Mouse (Mus musculus) liver, embryonic 16.5 days (tissue): Measurements from ENCODE around the gene Ccdc85c. TPM values are rescaled to one million over a fixed set of nuclear protein-coding genes. Genes with fewer than 3 reads are reported as not detected.

ENCODE experiments used
- ATAC-seq: fragments of 200-750 bp; cut with Nextera tagmentation; 2 replicates; pipeline ENCODE4 v1.8.0; 2017; ENCODE audit warnings: low read depth, mild to moderate bottlenecking, moderate number of reproducible peaks, moderate library complexity
- H3K27ac ChIP-seq: fragments of 300-500 bp; sonication (generic); 2 replicates; pipeline ENCODE4 v1.5.1; 2014; ENCODE audit warnings: mild to moderate bottlenecking, low read length
- H3K27me3 ChIP-seq: fragments of 300-500 bp; sonication (generic); 2 replicates; pipeline ENCODE4 v1.6.1; 2014; ENCODE audit warnings: low read depth, low read length, mixed read lengths; ENCODE audit not compliant: control insufficient read depth, insufficient read depth
- H3K36me3 ChIP-seq: fragments of 300-500 bp; sonication (generic); 2 replicates; pipeline ENCODE4 v1.6.1; 2014; ENCODE audit warnings: mild to moderate bottlenecking; ENCODE audit not compliant: control insufficient read depth, insufficient read depth
- H3K4me1 ChIP-seq: fragments of 300-500 bp; sonication (generic); 2 replicates; pipeline ENCODE4 v1.6.1; 2014; ENCODE audit warnings: low read depth, low read length, mixed read lengths; ENCODE audit not compliant: control insufficient read depth
- H3K4me2 ChIP-seq: fragments of 300-500 bp; sonication (generic); 2 replicates; pipeline ENCODE4 v1.6.1; 2014; ENCODE audit warnings: low read depth, low read length, mixed read lengths
- H3K4me3 ChIP-seq: fragments of 300-500 bp; sonication (generic); 2 replicates; pipeline ENCODE4 v1.5.1; 2014; ENCODE audit warnings: low read depth, mild to moderate bottlenecking, low read length
- H3K9ac ChIP-seq: fragments of 300-500 bp; sonication (generic); 2 replicates; pipeline ENCODE4 v1.6.1; 2014; ENCODE audit warnings: low read depth, low read length
- H3K9me3 ChIP-seq: fragments of 300-500 bp; sonication (generic); replicated peaks from 2 replicates; pipeline ENCODE4 v1.6.1; 2016; ENCODE audit warnings: low read length; ENCODE audit not compliant: control insufficient read depth
- WGBS: fragments of 180-500 bp; shearing (Covaris S2); extraction: QIAGEN DNeasy Blood & Tissue Kit; methylation state at CpG from one replicate; pipeline ENCODE4 v1.1.7; 2014; ENCODE audit not compliant: insufficient replicate concordance; 5-methylcytosine and 5-hydroxymethylcytosine counted together
- polyA plus RNA-seq: library from polyadenylated mRNA; unstranded; fragments of >200 nt; fragmentation: Nextera tagmentation; extraction: Ambion mirVana; gene quantifications from 2 replicates; pipeline ENCODE4 v1.2.1, GENCODE M21; 2015

The Ccdc85c gene
- polyA plus RNA-seq, result 1.2 and 1.3 TPM in 2 replicates

DNA sequence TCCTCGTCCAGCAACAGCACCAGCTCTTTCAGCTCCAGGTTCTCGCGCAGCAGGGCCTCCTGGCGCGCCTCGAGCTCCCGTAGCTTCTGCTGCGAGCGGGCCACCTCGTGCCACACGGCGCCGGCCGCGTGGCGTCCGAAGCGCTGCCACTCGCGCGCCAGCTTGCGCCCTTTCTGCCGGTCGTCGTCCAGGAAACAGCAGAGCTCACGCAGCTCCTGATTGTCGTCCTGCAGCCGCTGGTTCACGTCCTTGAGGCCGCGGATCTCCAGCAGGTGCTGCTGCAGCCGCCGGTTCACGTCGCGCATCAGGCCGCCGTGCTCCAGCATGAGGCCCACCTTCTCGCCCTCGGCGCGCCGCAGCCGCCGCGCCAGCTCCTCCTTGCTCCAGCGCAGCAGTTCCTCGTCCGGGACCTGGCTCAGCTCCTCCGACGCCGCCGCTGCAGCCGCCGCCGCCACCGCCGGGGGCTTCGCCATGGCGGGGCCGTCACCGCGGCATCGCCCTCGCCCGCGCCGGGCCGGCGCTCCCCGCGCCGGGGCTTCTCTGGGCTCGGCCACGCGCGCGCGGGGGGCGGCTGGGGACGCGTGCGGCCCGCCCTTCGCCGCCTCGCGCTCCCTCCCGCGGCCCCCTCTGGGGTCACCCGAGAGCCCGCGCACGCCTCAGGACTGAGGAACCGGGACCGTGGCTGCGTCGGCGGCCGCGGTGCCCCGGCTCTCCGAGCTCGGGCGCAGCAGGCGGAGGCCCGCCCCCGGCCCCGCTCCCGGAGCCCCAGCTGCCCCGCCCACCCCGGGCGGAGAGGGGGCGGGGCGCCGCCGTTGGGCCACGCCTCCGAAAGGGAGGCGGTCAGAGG, at the start of gene Ccdc85c:
Gene Ccdc85c (minus strand): TSS at position 765 of the 847 bp plus-strand sequence.
- Histone ChIP-seq H3K27ac (no peak within 1 kb of the TSS; the same call in 1 of the 2 replicates), H3K9me3 (no peaks in the 10 kb centered on the region), H3K36me3 (no peaks in the 10 kb centered on the region), H3K4me1 (peaks cover 11% of the 10 kb centered on the region), H3K4me3 (peak within 1 kb of the TSS; percentile 68), H3K9ac (peak within 1 kb of the TSS; percentile 52), H3K27me3 (peaks cover 57% of the 10 kb centered on the region), H3K4me2 (peak within 1 kb of the TSS; percentile 87)
- WGBS, result under 1% methylated on average over 82 of the region's 120 CpGs
- no peak for ATAC-seq

DNA sequence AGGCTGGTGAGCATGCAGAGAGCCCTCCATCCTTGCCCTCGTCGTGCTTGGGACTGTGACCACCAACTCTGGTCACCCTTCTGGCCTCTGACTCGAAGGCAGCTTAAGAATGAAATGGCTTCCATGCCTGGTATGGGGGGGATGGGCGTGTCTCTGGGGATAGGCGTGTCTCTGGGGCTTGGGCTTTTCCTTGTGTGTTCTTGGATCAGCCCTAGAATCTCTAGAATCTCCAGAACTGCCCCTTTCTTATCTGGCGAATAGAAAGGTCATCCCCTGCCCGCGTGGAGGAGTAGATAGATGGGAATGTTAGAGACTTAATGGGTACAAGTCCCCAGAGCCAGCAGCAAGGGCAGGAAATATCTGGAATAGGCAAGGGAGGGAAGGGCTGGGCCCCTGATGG, 44.9 kb upstream of the Ccdc85c start:
- Histone ChIP-seq H3K4me3 (no peak overlapping the region), H3K27me3 (peaks cover 50% of the 10 kb centered on the region), H3K36me3 (no peaks in the 10 kb centered on the region), H3K9me3 (no peaks in the 10 kb centered on the region), H3K4me2 (no peak overlapping the region), H3K9ac (no peak overlapping the region), H3K4me1 (no peaks in the 10 kb centered on the region), H3K27ac (no peak overlapping the region)
- no peak for ATAC-seq
- 13% methylated on average over 8 of the region's 8 CpGs for WGBS

DNA sequence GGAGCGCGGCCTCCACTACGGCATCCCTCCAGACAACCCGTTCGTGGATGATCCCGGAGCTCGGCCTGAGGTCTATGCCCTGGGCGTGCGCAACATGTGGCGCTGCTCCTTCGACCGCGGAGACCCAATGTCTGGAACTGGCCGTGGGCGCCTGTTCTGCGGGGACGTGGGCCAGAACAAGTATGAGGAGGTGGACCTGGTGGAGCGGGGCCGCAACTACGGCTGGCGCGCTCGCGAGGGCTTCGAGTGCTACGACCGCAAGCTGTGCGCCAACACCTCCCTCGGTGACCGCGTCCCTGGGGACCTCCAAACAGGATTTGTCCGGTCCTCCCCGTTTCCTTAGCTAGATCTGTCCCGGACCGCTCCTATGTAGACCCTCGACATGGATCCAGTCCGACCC, 43.3 kb upstream of the Ccdc85c start:
- Histone ChIP-seq H3K9ac (no peak overlapping the region), H3K4me2 (no peak overlapping the region), H3K27ac (no peak overlapping the region), H3K9me3 (no peaks in the 10 kb centered on the region), H3K27me3 (peaks cover 50% of the 10 kb centered on the region), H3K36me3 (no peaks in the 10 kb centered on the region), H3K4me1 (no peaks in the 10 kb centered on the region), H3K4me3 (no peak overlapping the region)
- ATAC-seq, result no peak
- WGBS, result 12% methylated on average over 37 of the region's 37 CpGs

DNA sequence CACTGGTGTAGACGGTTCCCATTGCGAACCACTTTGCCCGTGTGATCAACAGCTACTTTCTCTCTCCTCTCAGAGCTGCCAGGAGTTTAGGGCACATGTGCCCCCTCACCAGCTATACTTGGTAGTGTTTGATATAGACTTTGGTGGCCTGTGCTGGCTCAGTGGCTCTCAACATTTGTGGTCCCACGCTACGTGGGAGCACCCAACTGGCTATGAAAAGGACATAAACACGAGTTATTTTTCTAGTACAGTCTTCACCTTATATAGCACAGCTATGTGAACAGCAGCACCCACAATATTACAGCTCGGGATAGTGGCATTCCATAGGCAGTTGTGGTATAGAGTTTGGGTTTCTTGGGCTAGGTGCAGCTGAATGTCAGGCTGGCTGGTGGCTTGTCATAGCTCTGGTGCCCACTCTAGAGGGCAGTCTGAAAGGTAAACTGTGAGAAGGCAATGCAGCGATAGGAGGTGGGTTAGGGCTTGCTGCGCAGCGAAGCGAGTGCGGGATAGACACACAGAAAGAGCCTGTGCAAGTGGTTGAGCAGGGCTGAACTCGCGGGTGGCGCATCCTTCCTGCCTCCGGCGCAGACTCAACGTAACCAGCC, 42.7 kb upstream of the Ccdc85c start:
- Histone ChIP-seq H3K9ac (no peak overlapping the region), H3K27me3 (peaks cover 50% of the 10 kb centered on the region), H3K9me3 (no peaks in the 10 kb centered on the region), H3K36me3 (no peaks in the 10 kb centered on the region), H3K4me2 (no peak overlapping the region), H3K27ac (no peak overlapping the region), H3K4me3 (no peak overlapping the region), H3K4me1 (no peaks in the 10 kb centered on the region)
- ATAC-seq, result no peak
- WGBS, result 8% methylated on average over 18 of the region's 18 CpGs

DNA sequence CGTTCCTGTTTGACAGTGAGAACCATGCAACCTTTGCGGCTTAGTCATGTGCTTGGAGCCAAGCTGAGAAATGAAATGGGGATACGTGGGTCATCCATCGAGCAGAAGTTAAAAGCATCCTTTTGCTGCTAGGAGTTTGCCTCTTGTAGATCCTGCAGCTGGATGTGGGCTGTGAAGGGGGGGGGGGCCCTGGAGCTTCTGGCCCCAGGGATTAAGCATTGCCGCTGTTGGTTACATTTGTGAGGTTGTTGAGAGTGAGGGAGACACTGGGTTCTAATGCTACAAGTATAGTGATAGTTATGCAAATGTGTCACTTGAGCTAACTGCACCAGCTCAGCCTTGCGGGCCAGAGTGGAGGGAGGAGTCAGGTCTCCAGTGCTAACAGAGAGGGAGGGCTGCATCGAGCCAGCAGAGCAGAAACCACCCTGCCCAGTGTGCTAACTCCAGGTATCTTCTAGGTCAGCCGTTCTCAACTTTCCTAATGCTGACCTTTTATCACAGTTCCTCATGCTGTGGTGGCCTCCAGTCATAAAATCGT, 42.0 kb upstream of the Ccdc85c start:
- Histone ChIP-seq H3K27me3 (peaks cover 50% of the 10 kb centered on the region), H3K4me1 (no peaks in the 10 kb centered on the region), H3K9ac (no peak overlapping the region), H3K9me3 (no peaks in the 10 kb centered on the region), H3K27ac (no peak overlapping the region), H3K4me3 (no peak overlapping the region), H3K36me3 (no peaks in the 10 kb centered on the region), H3K4me2 (no peak overlapping the region)
- WGBS, result 9% methylated on average over 9 of the region's 9 CpGs
- no peak for ATAC-seq

DNA sequence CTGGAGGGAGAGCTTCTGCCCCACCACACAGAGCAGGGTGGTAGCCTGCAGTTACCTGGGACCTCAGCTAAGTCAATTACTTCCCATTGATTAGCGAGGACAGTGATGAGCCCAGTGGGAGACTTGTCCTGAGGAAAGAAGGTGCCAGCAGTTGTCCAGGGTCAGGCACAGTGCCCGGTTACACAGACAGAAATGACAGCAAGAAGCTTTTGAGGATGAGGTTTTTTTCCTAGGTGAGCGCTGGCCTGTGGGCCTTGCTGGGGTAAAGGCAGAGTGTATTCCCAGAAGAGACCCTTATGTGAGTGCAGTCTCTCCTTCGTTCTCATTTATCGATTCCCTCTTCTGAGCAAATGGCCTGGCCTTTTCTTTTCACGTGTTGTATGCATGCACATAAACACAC, 41.4 kb upstream of the Ccdc85c start:
- 28% methylated on average over 6 of the region's 6 CpGs for WGBS
- ATAC-seq, result no peak
- Histone ChIP-seq H3K36me3 (no peaks in the 10 kb centered on the region), H3K9me3 (no peaks in the 10 kb centered on the region), H3K9ac (no peak overlapping the region), H3K27me3 (peaks cover 50% of the 10 kb centered on the region), H3K27ac (no peak overlapping the region), H3K4me3 (no peak overlapping the region), H3K4me1 (no peaks in the 10 kb centered on the region), H3K4me2 (no peak overlapping the region)

DNA sequence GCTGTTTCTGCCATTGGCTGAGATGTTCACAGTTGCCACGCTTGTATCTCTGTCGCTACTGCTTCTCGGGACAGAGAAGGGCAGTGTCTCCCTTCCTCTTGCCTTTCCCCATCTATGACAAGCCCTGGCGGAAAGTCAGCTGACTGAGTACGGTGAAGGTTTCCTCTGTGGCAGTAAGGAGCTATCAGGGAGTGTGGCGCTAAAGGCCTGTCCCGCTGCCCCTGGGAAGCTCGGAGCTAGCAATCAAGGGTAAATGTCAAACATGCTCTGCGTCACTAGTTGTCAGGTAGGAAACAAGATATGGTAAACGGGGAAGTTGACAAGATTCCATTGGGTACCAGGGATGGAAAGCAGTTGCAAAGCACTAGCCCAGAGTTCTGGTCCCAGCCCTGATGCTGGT, 40.6 kb upstream of the Ccdc85c start:
- Histone ChIP-seq H3K4me1 (no peaks in the 10 kb centered on the region), H3K4me2 (no peak overlapping the region), H3K9ac (no peak overlapping the region), H3K27me3 (peaks cover 50% of the 10 kb centered on the region), H3K4me3 (no peak overlapping the region), H3K36me3 (no peaks in the 10 kb centered on the region), H3K9me3 (no peaks in the 10 kb centered on the region), H3K27ac (no peak overlapping the region)
- no peak for ATAC-seq
- WGBS, result 25% methylated on average over 10 of the region's 10 CpGs

DNA sequence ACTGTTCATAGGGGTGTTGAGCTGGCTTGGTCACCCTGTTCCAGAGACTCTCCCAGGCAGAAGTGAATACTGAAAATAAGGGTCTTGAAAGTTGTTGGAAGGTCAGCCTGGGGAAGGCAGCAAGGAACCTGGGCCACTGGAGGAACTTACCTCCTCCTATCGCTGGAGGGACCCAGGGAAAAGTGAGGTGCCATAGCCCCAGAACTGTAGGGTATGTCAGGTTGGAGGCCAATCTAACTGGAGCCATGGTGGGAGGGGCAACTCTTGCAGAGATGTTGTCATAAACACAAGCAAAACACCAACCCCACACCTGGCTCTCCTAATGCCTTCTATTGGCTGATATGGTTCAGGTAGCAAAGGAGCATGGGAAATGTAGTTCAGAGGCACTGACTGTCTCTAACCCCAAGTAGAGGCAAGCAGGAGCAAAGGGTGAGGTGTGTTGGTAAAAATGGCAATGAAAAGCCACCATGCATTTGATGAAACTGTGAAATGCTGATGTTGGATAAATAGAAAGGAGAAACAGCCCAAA, 38.1 kb upstream of the Ccdc85c start:
- Histone ChIP-seq H3K4me1 (no peaks in the 10 kb centered on the region), H3K27ac (no peak overlapping the region), H3K9ac (no peak overlapping the region), H3K27me3 (peaks cover 28% of the 10 kb centered on the region), H3K4me3 (no peak overlapping the region), H3K4me2 (no peak overlapping the region), H3K36me3 (no peaks in the 10 kb centered on the region), H3K9me3 (no peaks in the 10 kb centered on the region)
- WGBS, result 80% methylated on average over 1 of the region's 1 CpGs
- ATAC-seq, result no peak

DNA sequence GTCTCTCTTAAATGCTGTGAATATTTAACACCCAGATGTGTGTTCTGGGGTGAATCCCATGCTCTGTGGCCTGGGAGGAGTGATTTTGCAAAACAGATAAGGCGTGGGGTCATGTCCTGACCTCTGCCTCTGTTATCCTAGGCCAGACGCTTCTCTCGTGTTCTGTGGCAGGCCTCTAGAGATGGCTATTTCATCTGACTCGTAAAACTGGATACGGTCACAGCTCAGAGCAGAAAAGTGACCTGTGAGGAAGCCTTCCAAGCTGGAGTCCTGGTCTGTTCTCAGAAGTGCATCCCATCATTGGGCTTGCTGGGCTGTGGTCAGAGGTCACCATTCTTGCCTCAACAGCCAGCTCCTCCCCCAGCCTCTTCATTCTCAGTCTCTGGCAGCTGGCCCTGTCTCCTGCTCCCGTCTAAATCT, 37.2 kb upstream of the Ccdc85c start:
- 45% methylated on average over 6 of the region's 6 CpGs for WGBS

More for the DNA sequence above, 37.2 kb upstream of the Ccdc85c start:
- H3K4me3 ChIP-seq, result no peak overlapping the region
- no peak overlapping the region for H3K9ac ChIP-seq
- no peaks in the 10 kb centered on the region for H3K36me3 ChIP-seq
- H3K4me1 ChIP-seq, result no peaks in the 10 kb centered on the region
- ATAC-seq, result peak; percentile 51; the same call in 1 of the 2 replicates
- no peaks in the 10 kb centered on the region for H3K9me3 ChIP-seq
- H3K27me3 ChIP-seq, result peaks cover 19% of the 10 kb centered on the region
- H3K4me2 ChIP-seq, result no peak overlapping the region
- no peak overlapping the region for H3K27ac ChIP-seq
